Comparison of ENCODE assay signal across 22 mouse cellular contexts in the genomic region with DNA sequence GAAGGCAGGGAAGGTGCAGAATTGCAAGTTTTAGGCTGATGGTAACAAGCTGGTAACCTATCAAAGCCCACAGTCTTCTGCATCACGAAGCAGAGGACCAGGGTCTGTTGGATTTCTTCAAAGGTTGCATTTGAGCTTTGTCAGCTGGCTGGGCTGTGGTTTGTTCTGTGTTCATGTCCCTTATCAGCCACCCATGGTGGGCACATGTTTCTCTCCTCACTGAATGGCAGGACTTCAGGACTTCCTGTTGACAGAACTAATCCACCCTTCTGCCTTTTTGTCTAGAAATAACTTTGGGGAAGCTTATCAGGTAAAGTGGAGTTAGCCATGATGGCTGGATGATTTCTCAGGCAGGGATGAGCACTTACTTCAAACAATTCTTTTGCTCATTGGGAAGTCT.
"Had no signal": no experiment of that assay in that cellular context is flagged by ENCODE, and none has a peak within 500 bp of the region (broad histone marks: within the 10 kb centered on the region; RNA-seq: fewer than 3 reads in every experiment).

No protein-coding gene starts in this region.

- H3K36me3 ChIP-seq: limb, embryonic 12.5 days; limb, embryonic 15.5 days; neural tube, embryonic 12.5 days; neural tube, embryonic 15.5 days had no signal

- H3K9ac ChIP-seq: limb, embryonic 12.5 days; limb, embryonic 15.5 days; liver, embryonic 14.5 days; liver, postnatal 0 days; lung, embryonic 14.5 days; neural tube, embryonic 12.5 days; neural tube, embryonic 15.5 days had no signal

- H3K27me3 ChIP-seq: limb, embryonic 12.5 days; limb, embryonic 15.5 days; megakaryocyte, embryonic 14.5 days; neural tube, embryonic 12.5 days; neural tube, embryonic 15.5 days had no signal

- H3K27ac ChIP-seq: layer of hippocampus, adult 2 months; limb, embryonic 12.5 days; limb, embryonic 15.5 days; liver, embryonic 14.5 days; macrophage; neural tube, embryonic 12.5 days; neural tube, embryonic 15.5 days; stomach, postnatal 0 days had no signal

- H3K9me3 ChIP-seq: limb, embryonic 12.5 days; limb, embryonic 15.5 days; megakaryocyte, embryonic 14.5 days; neural tube, embryonic 12.5 days; neural tube, embryonic 15.5 days had no signal

- H3K4me3 ChIP-seq: layer of hippocampus, adult 2 months; limb, embryonic 12.5 days; limb, embryonic 15.5 days; megakaryocyte, embryonic 14.5 days; neural tube, embryonic 12.5 days; neural tube, embryonic 15.5 days had no signal

- ATAC-seq: liver, postnatal 0 days; lung, postnatal 0 days had no signal

- H3K4me1 ChIP-seq: limb, embryonic 12.5 days; limb, embryonic 15.5 days; neural tube, embryonic 12.5 days; neural tube, embryonic 15.5 days had no signal

- DNase-seq: kidney, adult 9 months; kidney, postnatal 14 days; layer of hippocampus, adult 9-11 months; liver, postnatal 0 days; lung, embryonic 14.5 days; midbrain, embryonic 14.5 days; right cerebral cortex, adult 18-20 months; right cerebral cortex, postnatal 14 days; right cerebral cortex, postnatal 4 days; thymus, adult 2 months had no signal

- H3K4me2 ChIP-seq: limb, embryonic 12.5 days; limb, embryonic 15.5 days; liver, embryonic 11.5 days; lung, embryonic 14.5 days; midbrain, embryonic 11.5 days; neural tube, embryonic 12.5 days; neural tube, embryonic 15.5 days had no signal
